Mouse (Mus musculus) mouse trophoblast stem cell (cell line): Measurements from ENCODE around the gene Ank3.

ENCODE experiments used
- in situ Hi-C, 2 experiments: fragments of 300-500 bp; cut with MseI, MboI; formaldehyde crosslinking; loops; 2 replicates in 1 of 2; 3 replicates in 1 of 2; pipeline ENCODE4 v1.15.1; 2025

The Ank3 gene

GRCm38 (mm10) chr10:69919746-69920145 is 521.2 kb downstream of the Ank3 start:
- in situ Hi-C loops, result no loop called here

- in situ Hi-C loops, result no loop called here
These were observed 523.5 kb downstream of the Ank3 start for GRCm38 (mm10) chr10:69922076-69922475.

GRCm38 (mm10) chr10:69923801-69924200 is 525.2 kb downstream of the Ank3 start:
- in situ Hi-C loops, result no loop called here

- in situ Hi-C loops, result no loop called here
These were observed 525.7 kb downstream of the Ank3 start for GRCm38 (mm10) chr10:69924321-69924720.

- in situ Hi-C loops, result no loop called here
These were observed 526.3 kb downstream of the Ank3 start for GRCm38 (mm10) chr10:69924845-69925244.

- in situ Hi-C loops, result no loop called here
These were observed 526.9 kb downstream of the Ank3 start for GRCm38 (mm10) chr10:69925285-69926157.

- in situ Hi-C loops, result no loop called here
These were observed 527.7 kb downstream of the Ank3 start for GRCm38 (mm10) chr10:69926158-69926882.

- in situ Hi-C loops, result no loop called here
These were observed 528.4 kb downstream of the Ank3 start for GRCm38 (mm10) chr10:69927012-69927411.

GRCm38 (mm10) chr10:69928358-69928757 is 529.8 kb downstream of the Ank3 start:
- in situ Hi-C loops, result no loop called here

GRCm38 (mm10) chr10:69930503-69930902 is 531.9 kb downstream of the Ank3 start:
- in situ Hi-C loops, result no loop called here

- in situ Hi-C loops, result no loop called here
These were observed 538.0 kb downstream of the Ank3 start for GRCm38 (mm10) chr10:69936443-69937067.

GRCm38 (mm10) chr10:69937291-69937921 is 538.8 kb downstream of the Ank3 start:
- in situ Hi-C loops, result no loop called here

- in situ Hi-C loops, result no loop called here
These were observed 540.6 kb downstream of the Ank3 start for GRCm38 (mm10) chr10:69939144-69939543.

GRCm38 (mm10) chr10:69939966-69940365 is 541.4 kb downstream of the Ank3 start:
- in situ Hi-C loops, result no loop called here

GRCm38 (mm10) chr10:69941001-69941400 is 542.4 kb downstream of the Ank3 start:
- in situ Hi-C loops, result no loop called here

GRCm38 (mm10) chr10:69944845-69945244 is 546.3 kb downstream of the Ank3 start:
- in situ Hi-C loops, result no loop called here

GRCm38 (mm10) chr10:69945870-69946269 is 547.3 kb downstream of the Ank3 start:
- in situ Hi-C loops, result no loop called here

GRCm38 (mm10) chr10:69946271-69946670 is 547.7 kb downstream of the Ank3 start:
- in situ Hi-C loops, result no loop called here

GRCm38 (mm10) chr10:69947093-69947492 is 548.5 kb downstream of the Ank3 start:
- in situ Hi-C loops, result no loop called here

GRCm38 (mm10) chr10:69950236-69950918 is 551.8 kb downstream of the Ank3 start:
- in situ Hi-C loops, result loop anchor here in 1 of 2 experiments (25.0 kb wide), 1 partner anchor 288 kb away; no protein-coding TSS in a partner anchor

GRCm38 (mm10) chr10:69950919-69951236 is 552.3 kb downstream of the Ank3 start:
- in situ Hi-C loops, result loop anchor here in 1 of 2 experiments (25.0 kb wide), 1 partner anchor 289 kb away; no protein-coding TSS in a partner anchor
